Mouse (Mus musculus) left cerebral cortex, adult 6 months (tissue): Measurements from ENCODE around the gene Olfr53. TPM values are rescaled to one million over a fixed set of nuclear protein-coding genes. Genes with fewer than 3 reads are reported as not detected.

Source experiments
- long read RNA-seq, 2 experiments: library from polyadenylated mRNA; unstranded; transcript quantifications; one replicate each; pipeline ENCODE4 v2.0.0; 2019 to 2020
- polyA plus RNA-seq: library from polyadenylated mRNA; unstranded; fragments of <200 nt; fragmentation: Nextera tagmentation; gene quantifications from 2 replicates; pipeline ENCODE4 v1.2.3, GENCODE M21; 2021

The Olfr53 gene
- not detected in 2 replicates for polyA plus RNA-seq
- long read RNA-seq, experiment 1 = 0 reads
- long read RNA-seq, experiment 2 = 0 reads

GRCm38 (mm10) chr7:140646152-140646551 is at the start of gene Olfr53:
Olfr53 (plus strand) TSS chr7:140646452.

GRCm38 (mm10) chr7:140600969-140601368 is 45.3 kb upstream of the Olfr53 start, which contains the start of gene Olfr46:
Olfr46 (plus strand) TSS chr7:140601269.

DNA sequence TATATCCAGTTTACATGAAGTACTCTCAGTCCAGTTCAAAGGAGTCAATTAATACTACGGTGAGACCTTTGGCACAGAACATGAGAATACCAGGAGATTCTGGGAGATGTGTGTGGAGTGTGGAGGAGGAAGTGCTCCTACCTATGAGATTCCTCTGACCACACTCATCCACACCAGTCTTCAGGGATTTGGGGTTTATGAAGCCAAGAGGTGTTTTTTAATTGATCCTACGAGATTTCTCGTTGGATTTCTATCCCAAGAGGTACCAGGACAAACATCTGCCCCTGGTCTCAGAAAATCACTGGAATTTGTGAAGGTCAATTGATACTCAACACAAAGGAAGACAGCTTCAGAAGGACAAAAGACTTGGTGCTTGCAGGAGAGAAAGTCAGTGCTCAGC is 17.6 kb upstream of the Olfr53 start, which contains the start of gene Olfr61:
TSS of gene Olfr61 (plus strand) at position 301 of the 400 bp plus-strand sequence.

GRCm38 (mm10) chr7:140659630-140660029 is 13.4 kb downstream of the Olfr53 start, which contains the start of gene Olfr539:
Olfr539 (plus strand) TSS chr7:140659930.

GRCm38 (mm10) chr7:140681651-140682050 is 35.4 kb downstream of the Olfr53 start, which contains the start of gene Olfr45:
Olfr45 (plus strand) TSS chr7:140681951.

DNA sequence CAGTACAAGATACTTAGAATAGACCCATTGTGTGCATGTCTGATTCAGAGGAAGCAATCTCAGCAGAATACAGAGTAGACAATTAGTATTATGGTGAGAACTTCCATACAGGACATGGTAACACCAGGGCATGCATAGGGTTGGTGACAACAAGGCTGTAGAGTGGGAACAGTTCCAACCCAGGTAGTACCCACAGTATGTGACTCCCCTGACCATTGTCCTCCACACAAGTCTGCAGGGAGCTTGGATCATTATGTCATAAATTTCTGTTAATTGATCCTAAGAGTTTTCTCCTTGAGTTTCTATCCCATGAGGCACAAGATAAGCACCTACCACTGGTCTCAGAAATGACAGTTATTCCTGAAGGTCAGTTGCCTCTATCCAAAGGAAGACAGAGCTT is 50.7 kb downstream of the Olfr53 start, which contains the start of gene Olfr541:
TSS of gene Olfr541 (plus strand) at position 301 of the 400 bp plus-strand sequence.

Other genes with a start within 250 kb of the Olfr53 start
- not detected in 2 replicates for gene Olfr531, start 243.5 kb upstream of the Olfr53 start, polyA plus RNA-seq
- gene Olfr532, start 224.8 kb upstream of the Olfr53 start, polyA plus RNA-seq = not detected in 2 replicates
- not detected in 2 replicates for gene Olfr533, start 183.1 kb upstream of the Olfr53 start, polyA plus RNA-seq
- gene Olfr535, start 162.2 kb upstream of the Olfr53 start, polyA plus RNA-seq = not detected in 2 replicates
- not detected in 2 replicates for gene Olfr536, start 139.1 kb upstream of the Olfr53 start, polyA plus RNA-seq
- gene Olfr538, start 78.6 kb upstream of the Olfr53 start, polyA plus RNA-seq = not detected in 2 replicates
- not detected in 2 replicates for gene Olfr46, start 45.2 kb upstream of the Olfr53 start, polyA plus RNA-seq
- gene Olfr61, start 17.5 kb upstream of the Olfr53 start, polyA plus RNA-seq = not detected in 2 replicates
- gene Olfr539, start 13.5 kb downstream of the Olfr53 start, polyA plus RNA-seq = 0.18 and 0.56 TPM in 2 replicates
- not detected in 2 replicates for gene Olfr45, start 35.5 kb downstream of the Olfr53 start, polyA plus RNA-seq
- gene Olfr541, start 50.8 kb downstream of the Olfr53 start, polyA plus RNA-seq = not detected in 2 replicates
- gene Cyp2e1, start 117.3 kb downstream of the Olfr53 start, polyA plus RNA-seq = 0.67 and 1.3 TPM in 2 replicates
- 0.13 TPM in 1 of 2 replicates, not detected in the other for gene Syce1, start 141.4 kb downstream of the Olfr53 start, polyA plus RNA-seq
- gene Zfp941, start 175.7 kb downstream of the Olfr53 start, polyA plus RNA-seq = 12.4 and 16.1 TPM in 2 replicates
- 5.4 and 7.9 TPM in 2 replicates for gene Urah, start 188.6 kb downstream of the Olfr53 start, polyA plus RNA-seq
- gene Scgb1c1, start 199.1 kb downstream of the Olfr53 start, polyA plus RNA-seq = not detected in 2 replicates
- gene Odf3, start 201.4 kb downstream of the Olfr53 start, polyA plus RNA-seq = 0.09 TPM in 1 of 2 replicates, not detected in the other
- gene Gm45785, start 209.9 kb downstream of the Olfr53 start, polyA plus RNA-seq = 0.92 TPM in 1 of 2 replicates, not detected in the other
- 48.8 and 56.4 TPM in 2 replicates for gene Ric8a, start 210.5 kb downstream of the Olfr53 start, polyA plus RNA-seq
- gene Bet1l, start 211.1 kb downstream of the Olfr53 start, polyA plus RNA-seq = 76.3 and 90.2 TPM in 2 replicates
- 90.3 and 118 TPM in 2 replicates for gene Psmd13, start 235.5 kb downstream of the Olfr53 start, polyA plus RNA-seq
- 125 and 147 TPM in 2 replicates for gene Sirt3, start 235.9 kb downstream of the Olfr53 start, polyA plus RNA-seq